Mouse (Mus musculus) lung, postnatal 0 days (tissue): ENCODE measurements around the gene Vps35l. TPM values are rescaled to one million over a fixed set of nuclear protein-coding genes. Genes with fewer than 3 reads are reported as not detected.

Experiments used
- ATAC-seq: fragments of 200-750 bp; cut with Nextera tagmentation; 2 replicates; pipeline ENCODE4 v1.8.0; 2017; ENCODE audit warnings: moderate library complexity
- DNase-seq: peaks from one replicate; pipeline ENCODE4 v3.0.0-alpha.2; 2016; ENCODE audit warnings: low spot score
- H3K27ac ChIP-seq: fragments of 300-500 bp; sonication (generic); 2 replicates; pipeline ENCODE4 v1.5.1; 2014; ENCODE audit warnings: antibody characterized with exemption, mild to moderate bottlenecking, low read length, mixed read lengths
- H3K27me3 ChIP-seq: fragments of 300-500 bp; sonication (generic); replicated peaks from 2 replicates; pipeline ENCODE4 v1.6.1; 2014; ENCODE audit warnings: low read length, mixed read lengths; ENCODE audit not compliant: insufficient read depth
- H3K36me3 ChIP-seq: fragments of 300-500 bp; sonication (generic); 2 replicates; pipeline ENCODE4 v1.6.1; 2014; ENCODE audit warnings: low read length, mixed read lengths; ENCODE audit not compliant: insufficient read depth
- H3K4me1 ChIP-seq: fragments of 300-500 bp; sonication (generic); 2 replicates; pipeline ENCODE4 v1.6.1; 2014; ENCODE audit warnings: antibody characterized with exemption, low read depth, low read length, mixed read lengths; ENCODE audit not compliant: insufficient read depth
- H3K4me2 ChIP-seq: fragments of 300-500 bp; sonication (generic); replicated peaks from 2 replicates; pipeline ENCODE4 v1.6.1; 2014; ENCODE audit warnings: low read depth, mild to moderate bottlenecking, low read length, moderate library complexity, mixed read lengths
- H3K4me3 ChIP-seq: fragments of 300-500 bp; sonication (generic); 2 replicates; pipeline ENCODE4 v1.5.1; 2014; ENCODE audit warnings: low read depth, low read length
- H3K9ac ChIP-seq: fragments of 300-500 bp; sonication (generic); replicated peaks from 2 replicates; pipeline ENCODE4 v1.6.1; 2014; ENCODE audit warnings: low read depth, mild to moderate bottlenecking
- H3K9me3 ChIP-seq: fragments of 300-500 bp; sonication (generic); 2 replicates; pipeline ENCODE4 v1.6.1; 2016; ENCODE audit warnings: low read length, mixed read lengths
- CTCF ChIP-seq: IDR thresholded peaks from 2 replicates; pipeline ENCODE4 v1.5.1; 2016; ENCODE audit warnings: antibody characterized with exemption, mild to moderate bottlenecking
- EP300 ChIP-seq: IDR thresholded peaks from 2 replicates; pipeline ENCODE4 v1.6.1; 2016; ENCODE audit warnings: antibody characterized with exemption, mild to moderate bottlenecking, control low read depth
- WGBS: fragments of 180-500 bp; shearing (Covaris S2); extraction: QIAGEN DNeasy Blood & Tissue Kit; methylation state at CpG from one replicate; pipeline ENCODE4 v1.1.7; 2014; 5-methylcytosine and 5-hydroxymethylcytosine counted together
- polyA plus RNA-seq: library from polyadenylated mRNA; unstranded; fragments of >200 nt; fragmentation: Nextera tagmentation; extraction: Ambion mirVana; gene quantifications from 2 replicates; pipeline ENCODE4 v1.2.1, GENCODE M21; 2015

Gene Vps35l
- polyA plus RNA-seq, 1 experiment from 2014 or later, result 45.0 TPM

GRCm38 (mm10) chr7:118744766-118745165, 4.7 kb downstream of the Vps35l start:
- H3K27me3 ChIP-seq, result no peaks in the 10 kb centered on the region
- DNase-seq, result no peak
- TF ChIP-seq EP300 (no peak), CTCF (no peak)
- no peak overlapping the region for H3K4me3 ChIP-seq
- H3K27ac ChIP-seq, result no peak overlapping the region
- peaks cover 6% of the 10 kb centered on the region; the same call in 1 of the 2 replicates for H3K4me1 ChIP-seq
- peaks cover 27% of the 10 kb centered on the region for H3K36me3 ChIP-seq
- no peak for ATAC-seq
- no peak overlapping the region for H3K9ac ChIP-seq
- no peak overlapping the region for H3K4me2 ChIP-seq
- 94% methylated on average over 5 of the region's 5 CpGs for WGBS
- no peaks in the 10 kb centered on the region for H3K9me3 ChIP-seq

- no peaks in the 10 kb centered on the region for H3K9me3 ChIP-seq
- no peak for ATAC-seq
- H3K4me1 ChIP-seq, result no peaks in the 10 kb centered on the region
- no peak for DNase-seq
- no peak for TF ChIP-seq CTCF
- H3K4me2 ChIP-seq, result no peak overlapping the region
- no peak overlapping the region for H3K4me3 ChIP-seq
- no peaks in the 10 kb centered on the region for H3K27me3 ChIP-seq
- peaks cover 44% of the 10 kb centered on the region for H3K36me3 ChIP-seq
- WGBS, result 90% methylated on average over 12 of the region's 12 CpGs
- H3K27ac ChIP-seq, result no peak overlapping the region
- H3K9ac ChIP-seq, result no peak overlapping the region
These were observed 8.1 kb downstream of the Vps35l start for GRCm38 (mm10) chr7:118747891-118748672.

GRCm38 (mm10) chr7:118749706-118750105, 9.7 kb downstream of the Vps35l start:
- Histone ChIP-seq H3K4me3 (no peak overlapping the region), H3K27me3 (no peaks in the 10 kb centered on the region), H3K36me3 (peaks cover 51% of the 10 kb centered on the region), H3K9ac (no peak overlapping the region), H3K4me2 (no peak overlapping the region), H3K27ac (no peak overlapping the region), H3K4me1 (no peaks in the 10 kb centered on the region), H3K9me3 (no peaks in the 10 kb centered on the region)
- TF ChIP-seq EP300 (no peak), CTCF (no peak)
- WGBS, result 76% methylated on average over 8 of the region's 8 CpGs
- ATAC-seq (no peak), DNase-seq (no peak)

GRCm38 (mm10) chr7:118751625-118752024, 11.6 kb downstream of the Vps35l start:
- DNase-seq, result no peak
- Histone ChIP-seq H3K4me3 (no peak overlapping the region), H3K4me2 (no peak overlapping the region), H3K9ac (no peak overlapping the region), H3K4me1 (no peaks in the 10 kb centered on the region), H3K9me3 (no peaks in the 10 kb centered on the region), H3K27ac (no peak overlapping the region), H3K27me3 (no peaks in the 10 kb centered on the region), H3K36me3 (peaks cover 52% of the 10 kb centered on the region)
- no peak for ATAC-seq
- no peak for TF ChIP-seq EP300
- no peak for TF ChIP-seq CTCF
- 88% methylated on average over 7 of the region's 7 CpGs for WGBS

GRCm38 (mm10) chr7:118755756-118756155, 15.7 kb downstream of the Vps35l start:
- no peaks in the 10 kb centered on the region for H3K9me3 ChIP-seq
- no peak overlapping the region for H3K27ac ChIP-seq
- no peaks in the 10 kb centered on the region for H3K4me1 ChIP-seq
- peaks cover 23% of the 10 kb centered on the region for H3K36me3 ChIP-seq
- no peaks in the 10 kb centered on the region for H3K27me3 ChIP-seq
- ATAC-seq (no peak), DNase-seq (no peak)
- TF ChIP-seq CTCF (no peak), EP300 (no peak)
- WGBS, result 47% methylated on average over 7 of the region's 7 CpGs
- no peak overlapping the region for H3K9ac ChIP-seq
- no peak overlapping the region for H3K4me3 ChIP-seq
- no peak overlapping the region for H3K4me2 ChIP-seq

GRCm38 (mm10) chr7:118756490-118757265, 16.7 kb downstream of the Vps35l start:
- H3K27ac ChIP-seq, result no peak overlapping the region
- peaks cover 23% of the 10 kb centered on the region for H3K36me3 ChIP-seq
- H3K9me3 ChIP-seq, result no peaks in the 10 kb centered on the region
- no peak for ATAC-seq
- no peak for DNase-seq
- 95% methylated on average over 24 of the region's 24 CpGs for WGBS
- H3K9ac ChIP-seq, result no peak overlapping the region
- TF ChIP-seq CTCF (no peak), EP300 (no peak)
- no peak overlapping the region for H3K4me2 ChIP-seq
- no peaks in the 10 kb centered on the region for H3K4me1 ChIP-seq
- H3K27me3 ChIP-seq, result no peaks in the 10 kb centered on the region
- no peak overlapping the region for H3K4me3 ChIP-seq
